Mouse (Mus musculus) ZHBTc4 (cell line): ENCODE measurements at regions not wholly inside any gene's neighbourhood (a gene's known extent, or its start where the extent isn't known, plus 50 kb on each side); places are given as distances from the start of the nearest gene placed in this dataset.

Experiments used
- DNase-seq: peaks from one replicate; pipeline ENCODE4 v3.0.0-alpha.2; 2011; ENCODE audit warnings: low read depth, low spot score

DNA sequence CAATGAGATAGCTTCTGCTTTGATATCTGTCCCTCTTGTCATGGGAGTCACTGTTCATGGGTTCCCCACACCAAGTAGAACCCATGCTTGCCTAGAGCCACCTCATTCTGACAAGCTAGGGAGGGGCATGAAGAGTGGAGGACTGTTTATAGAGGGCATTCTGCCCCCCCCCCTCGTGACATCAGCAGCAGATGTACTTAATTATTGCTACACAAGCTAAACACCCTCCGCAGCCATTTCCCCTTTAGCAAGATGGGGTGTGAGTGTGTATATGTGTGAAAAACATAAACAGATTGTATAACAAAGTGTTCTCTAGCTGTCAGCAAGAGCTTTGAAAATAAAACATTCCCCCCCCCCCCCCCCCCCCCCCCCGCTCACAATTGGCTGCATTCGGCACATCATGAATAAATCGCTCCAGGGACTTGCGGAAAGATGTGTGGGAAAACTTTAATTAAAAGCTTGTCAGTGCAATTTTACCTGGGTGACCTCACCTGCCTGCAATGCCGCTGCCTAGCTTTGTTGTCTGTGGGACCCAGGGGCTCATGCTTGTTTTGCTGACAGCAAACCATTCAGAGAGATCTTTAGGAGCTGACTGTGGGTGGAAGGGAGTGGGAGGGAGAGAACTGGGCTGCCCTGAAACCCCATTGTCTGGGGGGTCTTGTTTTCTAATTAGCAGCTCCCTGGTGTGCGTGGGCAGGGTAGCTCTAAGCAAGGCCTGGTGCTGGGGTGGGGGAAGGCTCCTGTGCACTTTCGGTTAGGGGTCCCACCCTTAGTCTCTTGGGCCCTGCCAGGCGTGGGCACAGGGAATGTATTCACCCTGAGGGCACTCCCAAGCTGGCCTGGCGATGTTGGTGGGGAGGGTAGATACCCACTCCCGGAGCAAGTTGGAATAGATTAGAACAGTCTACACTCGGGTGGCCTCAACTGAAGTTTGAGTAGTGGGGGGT is 63.4 kb downstream of the Irx2 start:
- no peak for DNase-seq

DNA sequence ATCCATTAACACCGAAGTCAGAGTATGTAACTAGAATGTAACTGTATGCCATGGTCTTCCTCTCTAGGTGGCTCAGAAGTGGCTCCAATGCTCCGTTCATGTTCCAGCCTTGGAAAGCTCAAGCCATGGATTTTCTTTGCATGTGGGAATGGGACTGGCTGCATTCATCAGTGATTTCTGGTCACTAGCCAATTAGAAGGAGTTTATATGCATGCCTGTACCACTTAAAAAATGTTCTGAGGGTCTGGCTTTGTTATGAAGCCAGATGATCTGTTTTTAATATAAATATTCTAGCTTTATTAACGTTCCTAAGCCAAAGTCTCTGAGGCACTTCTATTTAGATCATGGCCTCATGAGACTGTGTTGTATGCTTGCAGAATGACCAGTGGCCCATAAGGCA is 78.8 kb downstream of the Irx2 start:
- no peak for DNase-seq

DNA sequence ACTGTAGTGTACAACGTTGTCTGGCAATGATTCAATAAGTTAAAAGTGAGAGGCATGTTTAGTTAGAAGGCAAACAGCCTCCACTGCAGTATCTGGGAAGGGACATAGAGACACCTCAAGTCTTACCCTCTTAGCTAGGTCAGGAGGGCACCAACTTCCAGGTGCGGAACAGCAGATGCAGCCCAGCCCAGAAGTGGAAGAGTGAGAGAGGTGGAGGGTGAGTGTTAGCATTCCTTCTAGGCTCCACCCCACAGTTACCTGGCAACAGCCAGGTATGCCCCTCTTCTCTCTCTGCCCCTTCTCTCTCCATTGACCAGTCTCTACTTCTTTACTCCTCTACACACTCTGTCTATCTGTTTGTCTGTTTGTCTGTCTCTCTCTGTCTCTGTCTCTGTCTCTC is 80.1 kb downstream of the Irx2 start:
- no peak for DNase-seq

DNA sequence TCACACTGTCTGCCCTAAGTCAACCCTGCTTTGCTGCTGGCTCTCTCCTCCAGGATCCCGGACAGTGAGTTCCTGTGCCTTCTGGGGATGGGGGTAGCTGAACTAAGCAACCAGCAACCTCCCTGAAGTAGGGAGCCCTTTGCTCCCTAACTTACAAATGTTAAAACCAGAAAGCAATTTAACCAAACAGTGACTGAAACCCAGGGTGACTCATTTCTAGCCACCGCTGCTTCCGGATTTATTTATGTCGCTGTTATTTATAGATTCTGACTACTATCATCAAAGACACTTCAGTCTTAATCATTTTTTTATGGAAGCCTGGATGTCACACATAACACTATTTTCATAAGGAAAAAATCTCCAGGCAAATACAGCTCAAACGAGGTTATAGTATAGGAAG is 81.4 kb downstream of the Irx2 start:
- no peak for DNase-seq

DNA sequence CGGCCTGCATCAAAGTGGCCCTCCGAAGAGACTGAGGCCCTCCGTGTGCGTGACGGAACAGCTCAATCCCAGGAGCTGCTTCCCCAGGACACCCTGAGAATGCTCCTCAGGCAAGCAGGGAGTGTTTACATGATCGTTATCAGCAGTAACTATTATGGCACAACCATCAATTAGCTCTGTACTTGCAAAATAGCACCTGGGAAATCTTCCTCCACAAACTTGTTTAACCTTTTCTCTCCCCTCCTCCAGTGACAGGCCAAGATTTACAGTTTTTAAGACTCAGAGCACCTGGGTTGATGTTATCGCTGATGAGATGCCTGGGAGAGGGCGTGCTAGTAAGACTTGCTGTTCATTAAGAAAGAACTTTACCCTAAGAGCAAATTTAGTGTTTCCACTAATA is 82.5 kb downstream of the Irx2 start:
- no peak for DNase-seq

DNA sequence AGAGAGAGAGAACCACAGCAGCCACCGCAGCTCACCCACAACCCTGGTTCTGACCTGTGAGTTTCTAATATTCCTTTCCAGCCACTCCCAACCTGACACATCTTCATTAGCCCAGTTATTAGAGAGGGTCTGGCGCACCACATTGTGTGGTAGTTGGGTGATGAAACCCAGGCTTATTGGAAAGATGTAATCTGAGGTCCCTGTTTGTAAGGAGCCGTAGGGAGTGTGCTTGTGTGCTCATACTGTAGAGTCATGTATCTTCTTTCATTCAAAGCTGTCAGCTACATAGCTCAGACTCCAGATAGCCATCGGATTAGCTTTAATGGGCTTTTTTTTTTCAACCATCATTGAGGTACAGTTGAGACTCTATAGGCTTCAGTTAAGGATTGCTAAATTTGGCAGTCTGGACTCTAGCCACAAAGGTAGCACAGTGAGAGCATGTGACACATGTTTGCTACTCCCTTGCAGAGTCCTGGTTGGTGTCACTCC is 83.3 kb downstream of the Irx2 start:
- no peak for DNase-seq

GRCm38 (mm10) chr13:72714793-72715192 is 86.2 kb downstream of the Irx2 start:
- DNase-seq = no peak

DNA sequence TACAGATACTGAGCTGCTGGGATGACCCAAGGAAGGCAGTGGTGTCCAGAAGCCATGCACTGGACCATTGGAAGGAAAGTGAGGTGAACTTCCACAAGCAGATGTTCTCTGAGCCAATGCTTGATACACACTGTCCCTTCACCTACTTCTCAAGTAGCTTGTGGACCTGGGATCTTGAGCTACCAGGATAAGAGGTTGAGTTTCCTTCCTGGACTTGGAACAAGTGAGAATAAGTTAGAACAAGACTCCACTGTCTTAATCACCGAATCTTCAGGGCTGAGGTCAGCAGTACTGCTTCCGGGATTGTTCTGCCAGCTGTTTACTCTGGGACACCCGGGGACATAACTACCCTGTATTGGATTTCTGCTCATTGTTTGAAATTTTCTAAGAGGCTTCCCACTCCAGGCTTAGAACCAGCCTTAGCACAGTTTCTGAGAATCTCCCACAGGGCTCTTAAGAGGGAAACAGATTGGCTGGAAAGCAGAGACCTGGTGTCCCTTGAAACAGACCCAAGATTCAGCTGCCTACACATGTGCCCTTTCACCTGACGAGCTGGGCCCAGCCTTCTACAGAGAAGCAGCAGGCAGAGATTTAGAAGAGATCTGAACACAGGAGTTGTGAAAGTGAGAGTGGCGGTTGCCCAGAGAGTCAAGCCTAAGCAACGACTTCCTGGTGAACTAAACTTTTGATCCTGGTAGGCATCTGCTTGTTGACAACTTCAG is 87.5 kb downstream of the Irx2 start:
- DNase-seq = no peak

DNA sequence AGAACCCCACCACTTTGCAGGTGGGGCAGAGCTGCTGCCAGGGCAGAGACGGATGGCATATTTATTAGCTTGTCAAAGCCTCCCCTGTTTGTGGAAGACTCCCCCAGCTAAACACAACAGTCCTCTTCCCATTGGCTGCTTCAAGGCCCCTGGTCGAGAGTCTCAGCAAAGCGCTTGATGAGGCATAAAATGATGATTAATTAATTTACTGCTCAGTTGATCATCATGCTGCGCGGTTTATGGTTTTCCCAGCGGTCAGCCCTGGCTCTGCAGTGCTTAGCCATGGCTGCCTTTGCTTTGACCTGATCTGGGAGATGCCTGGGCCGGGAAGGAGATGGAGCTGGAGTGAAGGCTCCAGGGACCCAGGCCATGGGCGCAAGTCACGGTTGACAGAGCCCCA is 98.5 kb downstream of the Irx2 start:
- DNase-seq = no peak

- DNase-seq = no peak
Observed at GRCm38 (mm10) chr13:72735916-72736315, 107.3 kb downstream of the Irx2 start.

DNA sequence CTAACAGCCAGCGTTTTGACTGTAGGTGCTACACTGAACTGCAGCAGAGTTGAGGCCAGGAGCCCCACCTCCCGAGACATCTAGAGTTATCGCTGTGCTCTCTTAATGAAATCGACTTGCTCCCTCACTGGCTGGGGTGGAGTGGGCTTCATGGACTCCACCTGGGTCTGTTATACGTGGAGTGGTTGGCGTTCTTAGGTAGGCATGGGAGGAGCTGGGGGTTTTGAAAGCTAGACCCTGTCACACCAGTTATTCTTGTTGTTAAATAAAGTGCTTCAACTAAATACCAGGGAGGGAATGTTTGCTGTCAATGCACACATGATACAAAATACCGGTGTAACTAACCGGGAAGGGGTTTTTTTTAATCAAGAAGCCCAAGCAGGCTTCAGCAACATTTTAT is 108.4 kb downstream of the Irx2 start:
- no peak for DNase-seq

- no peak for DNase-seq
Observed at GRCm38 (mm10) chr13:72747187-72747586, 118.6 kb downstream of the Irx2 start.

DNA sequence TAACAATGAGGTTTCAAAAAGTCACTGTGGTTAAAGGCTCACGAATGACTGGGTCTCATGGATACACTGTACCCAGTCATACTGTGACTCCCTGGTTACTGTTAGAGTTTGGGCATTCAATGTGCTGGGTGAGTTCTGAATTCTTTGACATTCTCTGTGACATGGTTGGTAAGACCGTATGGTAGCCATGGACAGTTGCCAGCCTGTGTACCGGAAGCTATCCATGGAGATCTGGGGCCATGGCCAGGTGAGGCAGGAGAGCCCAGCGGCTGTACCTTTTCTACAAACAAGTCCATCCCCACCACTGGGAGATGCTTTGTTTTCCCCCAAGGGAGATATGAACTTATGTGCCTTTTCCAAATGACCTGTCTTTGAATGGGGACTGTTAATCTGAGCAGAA is 126.4 kb downstream of the Irx2 start:
- DNase-seq = no peak

DNA sequence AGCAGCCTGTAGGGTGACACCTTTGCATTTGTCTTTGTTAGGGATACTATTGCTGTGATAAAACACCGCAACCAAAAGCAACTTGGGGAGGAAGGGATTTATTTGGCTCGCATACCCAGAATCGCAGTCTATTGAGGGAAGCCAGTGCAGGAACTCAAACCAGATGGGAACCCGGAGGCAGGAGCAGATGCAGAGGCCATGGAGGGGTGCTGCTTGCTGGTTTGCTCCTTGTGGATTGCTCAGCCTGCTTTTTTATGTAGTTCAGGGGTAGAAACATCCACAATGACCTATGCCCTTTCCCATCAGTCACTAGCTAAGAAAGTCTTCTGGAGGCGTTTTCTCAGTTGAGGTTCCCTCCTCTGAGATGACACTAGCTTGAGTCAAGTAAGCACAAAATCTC is 133.9 kb downstream of the Irx2 start:
- DNase-seq = no peak

DNA sequence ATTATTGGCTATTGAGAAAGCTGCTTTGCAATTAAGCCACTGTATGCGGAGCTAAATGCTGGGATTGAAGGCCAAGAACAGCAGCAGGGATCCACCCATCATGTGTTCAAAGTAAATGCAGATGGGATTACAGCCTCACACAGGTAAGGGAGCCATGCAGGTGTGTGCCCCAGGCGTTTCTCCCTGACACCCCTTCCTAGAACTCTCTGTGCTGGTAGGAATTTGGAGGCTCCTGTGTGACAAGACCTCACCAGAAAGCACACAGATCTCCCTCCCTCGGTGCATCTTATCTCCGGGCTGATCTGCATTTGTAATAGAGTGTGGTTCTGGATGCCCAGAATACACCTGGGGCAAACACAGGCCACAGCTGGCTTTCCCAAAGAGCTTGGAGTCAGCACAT is 134.7 kb downstream of the Irx2 start:
- DNase-seq = no peak

GRCm38 (mm10) chr13:72767306-72767705 is 138.7 kb downstream of the Irx2 start:
- no peak for DNase-seq

- no peak for DNase-seq
Observed at GRCm38 (mm10) chr13:72769007-72769595, 140.5 kb downstream of the Irx2 start.

- peak; percentile 1 for DNase-seq
Observed at GRCm38 (mm10) chr13:72783026-72783726, 154.6 kb downstream of the Irx2 start.

- DNase-seq = no peak
Observed at GRCm38 (mm10) chr13:72783727-72784070, 155.1 kb downstream of the Irx2 start.

GRCm38 (mm10) chr13:72792695-72793094 is 164.1 kb downstream of the Irx2 start:
- DNase-seq = no peak

GRCm38 (mm10) chr13:72800021-72800420 is 171.4 kb downstream of the Irx2 start:
- no peak for DNase-seq

- DNase-seq = no peak
Observed at GRCm38 (mm10) chr13:72800546-72800945, 171.9 kb downstream of the Irx2 start.
